Mouse (Mus musculus) thymus, adult 2 months (tissue): ENCODE results near the gene Ncmap. TPM values are rescaled to one million over a fixed set of nuclear protein-coding genes. Genes with fewer than 3 reads are reported as not detected.
"Not testable (repeated sequence)": the region's sequence is repeated elsewhere in the genome, so short reads cannot be mapped to it uniquely, and the experiment has no call there.

Experiments
- DNase-seq: peaks from one replicate; pipeline ENCODE4 v3.0.0; 2021
- H3K27ac ChIP-seq: fragments of 200-500 bp; 2 replicates; pipeline ENCODE4 v1.5.1; 2012; ENCODE audit warnings: low read length, control low read depth; ENCODE audit not compliant: control insufficient read depth, insufficient read depth
- H3K27me3 ChIP-seq: fragments of 200-500 bp; 2 replicates; pipeline ENCODE4 v1.6.1; 2012; ENCODE audit warnings: mild to moderate bottlenecking, low read length, moderate library complexity, mixed read lengths; ENCODE audit not compliant: control insufficient read depth, insufficient read depth
- H3K36me3 ChIP-seq: fragments of 200-500 bp; 2 replicates; pipeline ENCODE4 v1.6.1; 2012; ENCODE audit warnings: mild to moderate bottlenecking, low read length, moderate library complexity; ENCODE audit not compliant: control insufficient read depth, insufficient read depth
- H3K4me1 ChIP-seq: fragments of 200-500 bp; replicated peaks from 2 replicates; pipeline ENCODE4 v1.6.1; 2012; ENCODE audit warnings: low read length; ENCODE audit not compliant: control insufficient read depth, insufficient read depth
- H3K4me3 ChIP-seq: fragments of 200-500 bp; 2 replicates; pipeline ENCODE4 v1.5.1; 2012; ENCODE audit warnings: mild to moderate bottlenecking, low read length, control low read depth, moderate library complexity; ENCODE audit not compliant: control insufficient read depth, insufficient read depth
- CTCF ChIP-seq: fragments of 200-500 bp; IDR thresholded peaks from 2 replicates; pipeline ENCODE4 v1.5.1; 2012; ENCODE audit warnings: mild to moderate bottlenecking, control low read depth, low read length, moderate library complexity, borderline replicate concordance; ENCODE audit not compliant: control insufficient read depth, poor library complexity, insufficient read depth; ENCODE audit errors: extremely low read depth
- POLR2A ChIP-seq: fragments of 200-500 bp; IDR thresholded peaks from 2 replicates; pipeline ENCODE4 v1.6.1; 2012; ENCODE audit warnings: mild to moderate bottlenecking, low read length, control low read depth, moderate library complexity; ENCODE audit not compliant: control insufficient read depth, poor library complexity, insufficient read depth; ENCODE audit errors: extremely low read depth
- WGBS: fragments of 180-500 bp; shearing (Covaris S2); methylation state at CpG from one replicate; pipeline ENCODE4 v1.1.7; 2018; 5-methylcytosine and 5-hydroxymethylcytosine counted together
- polyA plus RNA-seq: library from polyadenylated mRNA; depleted of rRNA; stranded (reverse); fragments of >200 nt; gene quantifications from 2 replicates; pipeline ENCODE4 v1.2.3, GENCODE M21; 2012

The Ncmap gene
- polyA plus RNA-seq, 1 experiment = 0.96 TPM

DNA sequence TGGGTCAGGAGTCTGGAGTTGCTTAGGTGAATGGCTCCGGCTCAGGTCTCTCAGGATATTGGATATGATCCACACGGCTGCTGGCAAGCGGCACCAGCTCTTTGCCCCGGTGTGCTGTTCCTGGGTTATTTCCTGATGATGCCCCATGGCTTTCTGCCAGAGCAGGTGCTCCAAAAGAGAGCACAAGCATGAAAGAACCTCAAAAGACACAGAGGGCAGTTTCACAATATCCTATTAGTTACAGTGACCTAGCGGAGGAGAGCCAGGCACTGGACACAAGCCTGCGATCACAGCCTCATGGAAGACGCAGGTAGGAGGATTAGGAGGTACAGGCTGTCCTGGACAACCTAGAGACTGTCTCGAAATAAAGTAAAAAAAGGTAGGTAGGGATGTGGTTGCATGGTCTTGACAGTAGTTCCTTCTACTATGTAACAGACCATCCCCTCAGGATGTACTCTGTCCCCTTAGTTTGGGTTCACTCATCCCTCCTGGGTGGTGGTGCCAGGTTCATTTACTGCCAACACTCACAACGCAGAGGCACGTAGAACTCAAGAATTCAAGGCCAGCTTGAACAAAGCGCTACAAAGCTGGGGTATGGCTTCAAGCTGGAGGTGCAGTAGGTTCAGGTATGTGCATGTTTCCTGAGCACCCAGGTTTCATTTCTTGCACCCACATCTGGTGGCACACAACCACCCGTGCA lies 40.7 kb downstream of the Ncmap start:
- TF ChIP-seq POLR2A (no peak), CTCF (no peak)
- no peak for DNase-seq
- H3K27me3 ChIP-seq = no peaks in the 10 kb centered on the region
- peaks cover 6% of the 10 kb centered on the region for H3K4me1 ChIP-seq
- no peaks in the 10 kb centered on the region for H3K36me3 ChIP-seq
- no peak overlapping the region for H3K4me3 ChIP-seq
- no peak overlapping the region for H3K27ac ChIP-seq
- WGBS = 90% methylated on average over 12 of the region's 12 CpGs

DNA sequence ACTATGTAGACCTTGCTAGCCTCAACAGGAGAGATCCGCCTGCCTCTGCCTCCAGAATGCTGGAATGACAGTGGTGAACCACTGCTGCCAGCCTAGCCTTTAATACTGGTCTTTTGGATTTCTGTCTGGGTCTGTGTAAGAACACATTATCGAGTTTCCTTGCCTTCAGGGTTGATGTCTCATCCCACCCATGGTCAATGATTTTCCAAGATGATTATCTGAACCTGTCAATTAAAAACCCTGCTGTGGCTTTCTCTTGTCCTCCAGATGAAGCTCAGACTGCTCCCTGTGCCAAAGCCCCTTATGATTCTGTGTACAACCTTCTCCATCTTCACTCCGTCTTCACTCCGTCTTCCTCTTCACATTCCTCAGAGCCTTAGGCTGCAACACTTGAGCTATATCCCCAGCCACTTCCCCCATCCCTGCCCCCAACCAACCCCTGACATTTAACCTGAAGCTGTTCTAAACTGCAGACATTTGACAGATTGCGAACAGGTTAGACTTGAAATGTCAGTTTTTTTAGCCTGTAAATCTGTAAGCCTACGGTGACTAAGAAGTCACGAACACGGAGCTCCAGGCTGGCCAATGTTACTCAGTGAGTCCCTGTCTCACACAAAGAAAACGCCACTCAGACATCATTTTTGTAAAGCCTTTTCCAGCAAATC lies 42.0 kb downstream of the Ncmap start:
- peaks cover 8% of the 10 kb centered on the region for H3K4me1 ChIP-seq
- H3K27me3 ChIP-seq = no peaks in the 10 kb centered on the region
- no peak for DNase-seq
- no peak for TF ChIP-seq CTCF
- no peak for TF ChIP-seq POLR2A
- H3K4me3 ChIP-seq = no peak overlapping the region
- H3K36me3 ChIP-seq = no peaks in the 10 kb centered on the region
- H3K27ac ChIP-seq = no peak overlapping the region
- 90% methylated on average over 9 of the region's 9 CpGs for WGBS

DNA sequence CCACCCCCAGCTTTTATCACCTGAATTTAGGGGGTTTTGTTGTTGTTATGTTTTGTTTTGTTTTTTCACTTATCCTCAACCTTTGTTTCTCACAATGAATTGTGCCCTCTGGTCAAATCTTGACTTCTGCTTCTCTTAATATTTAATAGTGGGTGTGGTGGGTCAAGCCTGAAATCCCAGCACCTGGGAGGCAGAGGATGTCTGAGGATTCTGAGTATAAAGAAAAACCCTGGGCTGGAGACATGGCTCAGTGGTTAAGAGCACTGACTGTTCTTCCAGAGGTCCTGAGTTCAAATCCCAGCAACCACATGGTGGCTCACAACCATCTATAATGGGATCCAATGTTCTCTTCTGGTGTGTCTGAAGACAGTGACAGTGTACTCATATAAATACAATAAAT lies 43.3 kb downstream of the Ncmap start:
- H3K4me1 ChIP-seq, DNase-seq, H3K36me3 ChIP-seq, H3K4me3 ChIP-seq, H3K27me3 ChIP-seq: not testable (repeated sequence)
- H3K27ac ChIP-seq = peak overlapping the region; percentile 8; the same call in 1 of the 2 replicates

DNA sequence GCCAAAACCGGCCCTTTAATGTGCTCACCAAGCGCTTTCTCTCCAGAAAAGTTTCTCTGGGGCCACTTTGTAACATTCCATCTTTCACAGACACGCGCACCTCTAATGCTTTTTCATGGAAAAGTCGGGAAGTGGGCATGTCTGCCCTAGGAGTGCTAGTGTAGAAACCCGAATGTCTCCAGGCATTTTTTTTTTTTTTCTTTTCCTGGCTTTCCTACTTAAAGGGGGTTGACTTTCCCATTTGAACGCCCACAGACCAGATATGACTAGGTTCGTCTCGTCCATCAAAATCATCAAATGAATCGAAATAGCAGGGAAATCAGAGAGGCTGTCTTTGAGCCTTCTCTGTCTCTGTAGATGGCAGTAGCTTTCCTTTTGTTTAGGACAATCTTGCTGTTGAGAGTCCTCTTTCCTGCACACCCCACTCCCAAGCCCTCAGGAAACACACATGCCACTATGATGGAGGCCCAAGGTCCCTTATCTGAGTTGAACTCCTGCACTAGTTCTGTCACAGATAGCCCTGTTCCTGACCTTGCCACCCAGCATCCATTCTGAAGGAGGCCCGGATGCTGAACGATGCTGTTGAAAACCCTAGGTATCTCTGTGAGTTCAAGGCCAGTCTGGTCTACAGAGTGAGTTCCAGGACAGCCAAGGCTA lies 44.1 kb downstream of the Ncmap start:
- Histone ChIP-seq H3K4me3 (peak overlapping the region; percentile 48), H3K4me1 (peaks cover 8% of the 10 kb centered on the region), H3K27me3 (no peaks in the 10 kb centered on the region), H3K36me3 (no peaks in the 10 kb centered on the region), H3K27ac (peak overlapping the region; percentile 78)
- peak; percentile 8 for DNase-seq
- no peak for TF ChIP-seq POLR2A
- TF ChIP-seq CTCF = no peak
- 7% methylated on average over 12 of the region's 12 CpGs for WGBS

DNA sequence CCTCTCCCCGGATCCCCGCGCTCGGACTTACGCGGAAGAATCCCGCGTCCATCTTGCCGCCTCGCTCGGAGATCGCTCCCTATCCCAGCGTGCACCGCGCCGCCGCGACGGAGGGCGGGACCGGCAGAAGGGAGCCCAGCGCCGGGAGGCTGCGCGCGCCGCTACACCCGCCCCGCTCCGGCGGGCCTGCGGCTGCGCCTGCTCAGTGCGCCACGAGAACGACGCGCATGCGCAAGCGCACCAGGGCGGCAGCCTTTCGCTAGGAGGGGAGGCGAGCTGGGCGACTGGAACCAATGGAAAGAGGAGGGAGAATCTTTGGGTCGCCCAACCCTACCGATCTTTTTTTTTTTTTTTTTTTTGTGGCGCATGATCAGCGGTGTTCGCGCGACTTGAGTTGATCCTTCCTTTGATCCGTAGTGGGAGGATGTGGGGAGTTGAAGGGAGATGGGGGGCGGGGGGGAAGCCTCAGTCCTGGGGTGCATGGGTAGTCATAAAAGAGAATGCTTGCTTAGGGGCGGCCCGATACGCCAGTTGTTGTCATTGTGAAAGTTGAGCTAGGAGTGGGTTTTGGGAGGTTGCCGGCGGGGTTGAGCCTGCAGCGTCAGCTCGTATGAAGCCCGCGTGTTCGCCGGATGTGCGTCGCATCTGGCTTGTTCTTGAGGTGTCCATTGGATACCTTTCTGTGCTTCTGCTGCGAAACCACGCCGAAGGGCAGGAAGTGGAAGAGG lies 44.8 kb downstream of the Ncmap start, which contains the start of gene Srrm1:
TSS of gene Srrm1 (minus strand) at position 256 of the 728 bp plus-strand sequence.
- Histone ChIP-seq H3K4me1 (peaks cover 8% of the 10 kb centered on the region), H3K36me3 (no peaks in the 10 kb centered on the region)

DNA sequence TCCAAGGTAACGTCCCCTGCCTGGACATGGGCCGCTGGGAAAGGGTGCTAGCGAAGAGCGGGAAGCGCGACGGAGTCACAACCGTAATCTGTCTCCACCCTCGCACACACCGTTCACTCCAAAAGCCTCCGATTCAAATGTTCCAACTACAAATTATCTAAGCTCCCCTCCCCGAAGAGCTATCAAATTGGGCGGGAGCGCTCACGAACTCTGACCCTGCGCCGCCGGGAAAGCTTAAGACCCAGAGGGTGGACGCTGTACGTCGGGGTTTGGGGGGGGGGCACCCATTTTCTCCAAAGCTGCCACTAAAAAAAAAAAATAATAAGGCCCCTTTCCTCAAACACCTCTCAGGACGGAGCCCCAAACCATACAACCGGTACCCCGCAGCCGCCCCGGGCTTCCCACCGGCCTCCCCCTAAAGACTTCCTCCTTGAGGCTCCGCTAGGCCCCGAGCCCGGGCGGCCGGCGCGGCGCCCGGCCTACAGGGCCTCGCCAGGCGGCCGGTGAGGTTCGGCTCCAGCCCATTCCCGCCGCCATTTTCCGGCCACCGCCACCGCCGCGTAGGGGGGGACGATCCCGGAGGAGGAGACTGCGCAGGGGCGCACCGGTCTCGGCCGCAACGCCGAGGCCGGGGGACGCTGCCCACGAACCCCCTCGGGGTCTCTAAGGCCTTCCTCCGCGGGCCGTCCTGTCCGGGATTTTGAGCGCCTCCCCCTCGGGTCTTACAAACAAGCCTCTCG lies 45.5 kb downstream of the Ncmap start:
- WGBS = under 1% methylated on average over 66 of the region's 67 CpGs
- DNase-seq = no peak
- no peaks in the 10 kb centered on the region for H3K36me3 ChIP-seq
- no peak overlapping the region for H3K27ac ChIP-seq
- TF ChIP-seq POLR2A (no peak), CTCF (no peak)
- H3K4me1 ChIP-seq = peaks cover 8% of the 10 kb centered on the region
- H3K4me3 ChIP-seq = peak overlapping the region; percentile 70
- H3K27me3 ChIP-seq = no peaks in the 10 kb centered on the region

More for the DNA sequence above, 44.8 kb downstream of the Ncmap start, which contains the start of gene Srrm1:
- H3K27ac ChIP-seq = peak within 1 kb of the TSS; percentile 78
- peak; percentile 99 for DNase-seq
- TF ChIP-seq POLR2A = peak; percentile 91
- TF ChIP-seq CTCF = 0 out of 2 replicates have a peak, but pooled peaks have one; percentile 31
- peak within 1 kb of the TSS; percentile 70 for H3K4me3 ChIP-seq
- under 1% methylated on average over 69 of the region's 69 CpGs for WGBS
- no peaks in the 10 kb centered on the region for H3K27me3 ChIP-seq
